Mouse (Mus musculus) midbrain, postnatal 0 days (tissue): ENCODE measurements around the gene Itih5. TPM values are rescaled to one million over a fixed set of nuclear protein-coding genes. Genes with fewer than 3 reads are reported as not detected.

Experiments used
- ATAC-seq: fragments of 200-750 bp; cut with Nextera tagmentation; 2 replicates; pipeline ENCODE4 v1.8.0; 2017; ENCODE audit warnings: moderate number of reproducible peaks, mild to moderate bottlenecking, moderate TSS enrichment, moderate library complexity; ENCODE audit not compliant: low FRiP score
- DNase-seq: peaks from one replicate; pipeline ENCODE4 v3.0.0-alpha.2; 2015; ENCODE audit warnings: low spot score
- H3K27ac ChIP-seq: fragments of 300-500 bp; sonication (generic); 2 replicates; pipeline ENCODE4 v1.5.1; 2014; ENCODE audit warnings: low read depth, mild to moderate bottlenecking, low read length, mixed read lengths
- H3K27me3 ChIP-seq: fragments of 300-500 bp; sonication (generic); 2 replicates; pipeline ENCODE4 v1.6.1; 2014; ENCODE audit warnings: low read length, control low read depth, mixed read lengths; ENCODE audit not compliant: insufficient read depth
- H3K36me3 ChIP-seq: fragments of 300-500 bp; sonication (generic); 2 replicates; pipeline ENCODE4 v1.6.1; 2014; ENCODE audit warnings: low read length, control low read depth, mixed read lengths; ENCODE audit not compliant: insufficient read depth
- H3K4me1 ChIP-seq: fragments of 300-500 bp; sonication (generic); 2 replicates; pipeline ENCODE4 v1.6.1; 2014; ENCODE audit warnings: mild to moderate bottlenecking, control low read depth, antibody characterized with exemption, low read length, mixed read lengths; ENCODE audit not compliant: insufficient read depth
- H3K4me2 ChIP-seq: fragments of 300-500 bp; sonication (generic); 2 replicates; pipeline ENCODE4 v1.6.1; 2014; ENCODE audit warnings: low read depth, mild to moderate bottlenecking, low read length, mixed read lengths; ENCODE audit not compliant: poor library complexity, severe bottlenecking
- H3K4me3 ChIP-seq: fragments of 300-500 bp; sonication (generic); 2 replicates; pipeline ENCODE4 v1.5.1; 2014; ENCODE audit warnings: low read depth, mild to moderate bottlenecking, low read length, moderate library complexity
- H3K9ac ChIP-seq: fragments of 300-500 bp; sonication (generic); replicated peaks from 2 replicates; pipeline ENCODE4 v1.6.1; 2014; ENCODE audit warnings: mild to moderate bottlenecking, low read length, moderate library complexity, mixed read lengths; ENCODE audit not compliant: poor library complexity, severe bottlenecking
- H3K9me3 ChIP-seq: fragments of 300-500 bp; sonication (generic); 2 replicates; pipeline ENCODE4 v1.6.1; 2016; ENCODE audit warnings: low read length, control low read depth
- CTCF ChIP-seq: IDR thresholded peaks from 2 replicates; pipeline ENCODE4 v1.5.1; 2016; ENCODE audit warnings: antibody characterized with exemption, mild to moderate bottlenecking
- WGBS: fragments of 180-500 bp; shearing (Covaris S2); extraction: QIAGEN DNeasy Blood & Tissue Kit; methylation state at CpG from one replicate; pipeline ENCODE4 v1.1.7; 2014; 5-methylcytosine and 5-hydroxymethylcytosine counted together
- polyA plus RNA-seq: library from polyadenylated mRNA; unstranded; fragments of >200 nt; fragmentation: Nextera tagmentation; extraction: Ambion mirVana; gene quantifications from 2 replicates; pipeline ENCODE4 v1.2.1, GENCODE M21; 2015
- total RNA-seq: library from RNA; depleted of rRNA; stranded (reverse); fragments of >200 nt; gene quantifications from 2 replicates; pipeline ENCODE4 v1.2.3, GENCODE M21; 2014

The Itih5 gene
- total and polyA plus RNA-seq, 2 experiments from 2014 or later, result 10.2 to 18.3 TPM

DNA sequence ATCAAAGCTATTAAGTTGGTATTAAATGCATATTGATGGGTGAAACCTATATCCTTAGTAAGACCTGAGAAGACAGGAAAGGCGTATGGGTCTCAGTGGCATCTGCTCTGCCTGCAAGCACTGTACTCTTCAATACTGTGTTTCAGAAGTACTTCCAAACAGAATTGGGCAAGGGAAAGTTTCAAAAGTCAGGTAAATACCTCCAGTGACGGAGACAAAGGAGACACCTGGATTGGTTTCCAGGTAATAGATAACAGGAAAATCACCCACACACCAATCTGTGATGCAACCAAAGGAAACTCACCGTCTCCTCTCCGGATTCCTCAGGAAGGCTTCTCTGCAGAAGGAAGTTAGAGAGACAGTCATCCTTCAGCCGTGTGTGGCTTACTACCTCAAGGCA lies 25.9 kb upstream of the Itih5 start:
- no peak for DNase-seq
- H3K4me3 ChIP-seq, result no peak overlapping the region
- no peak overlapping the region for H3K4me2 ChIP-seq
- no peaks in the 10 kb centered on the region for H3K4me1 ChIP-seq
- 90% methylated on average over 5 of the region's 5 CpGs for WGBS
- no peak for TF ChIP-seq CTCF
- no peaks in the 10 kb centered on the region for H3K36me3 ChIP-seq
- H3K27me3 ChIP-seq, result no peaks in the 10 kb centered on the region
- H3K9ac ChIP-seq, result no peak overlapping the region
- H3K27ac ChIP-seq, result no peak overlapping the region
- ATAC-seq, result no peak
- H3K9me3 ChIP-seq, result no peaks in the 10 kb centered on the region

GRCm38 (mm10) chr2:10128571-10128970 lies 24.8 kb upstream of the Itih5 start:
- H3K9ac ChIP-seq, result no peak overlapping the region
- H3K4me3 ChIP-seq, result no peak overlapping the region
- no peaks in the 10 kb centered on the region for H3K27me3 ChIP-seq
- H3K4me1 ChIP-seq, result no peaks in the 10 kb centered on the region
- H3K36me3 ChIP-seq, result no peaks in the 10 kb centered on the region
- TF ChIP-seq CTCF, result no peak
- ATAC-seq, result no peak
- DNase-seq, result no peak
- H3K27ac ChIP-seq, result no peak overlapping the region
- H3K4me2 ChIP-seq, result no peak overlapping the region
- H3K9me3 ChIP-seq, result no peaks in the 10 kb centered on the region
- WGBS, result 84% methylated on average over 4 of the region's 4 CpGs

GRCm38 (mm10) chr2:10130341-10130990 lies 22.9 kb upstream of the Itih5 start:
- H3K4me2 ChIP-seq, result no peak overlapping the region
- H3K4me1 ChIP-seq, result no peaks in the 10 kb centered on the region
- no peak overlapping the region for H3K27ac ChIP-seq
- H3K27me3 ChIP-seq, result no peaks in the 10 kb centered on the region
- WGBS, result 73% methylated on average over 8 of the region's 8 CpGs
- no peak for ATAC-seq
- TF ChIP-seq CTCF, result no peak
- H3K9me3 ChIP-seq, result no peaks in the 10 kb centered on the region
- no peaks in the 10 kb centered on the region for H3K36me3 ChIP-seq
- DNase-seq, result no peak
- no peak overlapping the region for H3K4me3 ChIP-seq
- no peak overlapping the region for H3K9ac ChIP-seq

GRCm38 (mm10) chr2:10131296-10131695 lies 22.1 kb upstream of the Itih5 start, which contains the start of gene Itih2:
Gene Itih2 (minus strand): TSS chr2:10131396.
- no peak for TF ChIP-seq CTCF
- Histone ChIP-seq H3K27me3 (no peaks in the 10 kb centered on the region), H3K9ac (no peak within 1 kb of the TSS), H3K36me3 (no peaks in the 10 kb centered on the region), H3K4me3 (no peak within 1 kb of the TSS), H3K27ac (no peak within 1 kb of the TSS), H3K4me2 (no peak within 1 kb of the TSS), H3K4me1 (no peaks in the 10 kb centered on the region), H3K9me3 (no peaks in the 10 kb centered on the region)
- WGBS, result 93% methylated on average over 4 of the region's 4 CpGs
- ATAC-seq (no peak), DNase-seq (no peak)

DNA sequence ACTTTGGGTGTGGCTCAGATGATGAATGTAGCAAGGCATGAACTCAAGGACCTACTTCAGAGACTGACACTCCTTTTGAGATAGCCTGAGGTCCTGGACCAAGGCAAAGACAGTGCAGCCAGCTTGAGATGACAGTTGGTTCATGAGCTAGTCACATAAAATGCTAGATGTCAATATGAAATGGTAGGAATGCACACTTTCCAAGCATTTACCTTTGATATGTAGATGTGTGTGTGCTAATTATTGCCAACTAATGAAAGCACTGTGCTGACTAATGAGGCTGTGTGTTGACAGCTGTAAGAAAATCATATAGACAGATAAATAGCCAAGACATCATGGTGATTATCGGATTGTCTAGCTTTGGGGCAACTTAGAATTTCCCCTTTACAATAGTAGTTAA lies 21.2 kb upstream of the Itih5 start:
- ATAC-seq (no peak), DNase-seq (no peak)
- H3K9me3 ChIP-seq, result no peaks in the 10 kb centered on the region
- H3K27ac ChIP-seq, result no peak overlapping the region
- TF ChIP-seq CTCF, result no peak
- no peaks in the 10 kb centered on the region for H3K4me1 ChIP-seq
- no peak overlapping the region for H3K4me2 ChIP-seq
- H3K36me3 ChIP-seq, result no peaks in the 10 kb centered on the region
- no peaks in the 10 kb centered on the region for H3K27me3 ChIP-seq
- WGBS, result 97% methylated on average over 1 of the region's 1 CpGs
- no peak overlapping the region for H3K9ac ChIP-seq
- H3K4me3 ChIP-seq, result no peak overlapping the region

- H3K4me2 ChIP-seq, result no peak overlapping the region
Observed at GRCm38 (mm10) chr2:10133941-10134340, 19.4 kb upstream of the Itih5 start.

More at GRCm38 (mm10) chr2:10133941-10134340, 19.4 kb upstream of the Itih5 start:
- Histone ChIP-seq H3K36me3 (no peaks in the 10 kb centered on the region), H3K9ac (no peak overlapping the region), H3K4me1 (no peaks in the 10 kb centered on the region), H3K9me3 (no peaks in the 10 kb centered on the region), H3K27me3 (no peaks in the 10 kb centered on the region), H3K4me3 (no peak overlapping the region), H3K27ac (no peak overlapping the region)
- no peak for DNase-seq
- WGBS, result 78% methylated on average over 6 of the region's 6 CpGs
- ATAC-seq, result no peak
- TF ChIP-seq CTCF, result no peak
